In genomic region chr1:39312345-39312967, GRCm38 (mm10) we compare ENCODE assay signal across 13 mouse cellular contexts. TPM values are rescaled to one million over a fixed set of nuclear protein-coding genes. Genes with fewer than 3 reads are reported as not detected.
DNase-seq lines count a peak whose midpoint lies in the region; ATAC-seq lines count a peak whose summit lies in the region.
"Had no signal": no experiment of that assay in that cellular context is flagged by ENCODE, and none has a peak within 500 bp of the region (broad histone marks: within the 10 kb centered on the region; RNA-seq: fewer than 3 reads in every experiment).

No protein-coding gene starts in this region.

- H3K4me3 ChIP-seq in hindbrain, embryonic 13.5 days: no peak overlapping the region
- no peak overlapping the region for H3K4me3 ChIP-seq in hindbrain, embryonic 10.5 days
- 0 out of 2 replicates have a peak overlapping the region, but pooled peaks have one; percentile 3 for H3K4me3 ChIP-seq in forebrain, embryonic 13.5 days
- H3K4me3 ChIP-seq in midbrain, embryonic 14.5 days (replicated peaks; ENCODE audit: low read depth, low read length): no peak overlapping the region
- H3K4me3 ChIP-seq: gastrocnemius, adult 2 months; heart, embryonic 15.5 days had no signal

- no peaks in the 10 kb centered on the region for H3K27me3 ChIP-seq in hindbrain, embryonic 13.5 days
- H3K27me3 ChIP-seq in hindbrain, embryonic 10.5 days (ENCODE audit: insufficient read depth, poor library complexity, severe bottlenecking): no peaks in the 10 kb centered on the region
- no peaks in the 10 kb centered on the region; the same call in 1 of the 2 replicates for H3K27me3 ChIP-seq in forebrain, embryonic 13.5 days
- H3K27me3 ChIP-seq in midbrain, embryonic 14.5 days (ENCODE audit: control insufficient read depth, insufficient read depth, low read length): no peaks in the 10 kb centered on the region
- H3K27me3 ChIP-seq: heart, embryonic 15.5 days had no signal

- peaks cover 9% of the 10 kb centered on the region for H3K4me1 ChIP-seq in hindbrain, embryonic 13.5 days (replicated peaks)
- H3K4me1 ChIP-seq in hindbrain, embryonic 10.5 days (replicated peaks): 0 out of 2 replicates have a peak, but pooled peaks cover 3% of the 10 kb centered on the region
- H3K4me1 ChIP-seq in forebrain, embryonic 13.5 days: 0 out of 2 replicates have a peak, but pooled peaks cover 8% of the 10 kb centered on the region
- H3K4me1 ChIP-seq in midbrain, embryonic 14.5 days (ENCODE audit: control insufficient read depth, insufficient read depth, low read length): no peaks in the 10 kb centered on the region

- no peaks in the 10 kb centered on the region for H3K36me3 ChIP-seq in hindbrain, embryonic 13.5 days
- no peaks in the 10 kb centered on the region for H3K36me3 ChIP-seq in hindbrain, embryonic 10.5 days
- H3K36me3 ChIP-seq in forebrain, embryonic 13.5 days (ENCODE audit: poor library complexity, severe bottlenecking): no peaks in the 10 kb centered on the region
- no peaks in the 10 kb centered on the region for H3K36me3 ChIP-seq in midbrain, embryonic 14.5 days (ENCODE audit: control insufficient read depth, insufficient read depth, low read length)
- H3K36me3 ChIP-seq: heart, embryonic 15.5 days had no signal

- H3K27ac ChIP-seq in hindbrain, embryonic 13.5 days: no peak overlapping the region
- no peak overlapping the region for H3K27ac ChIP-seq in hindbrain, embryonic 10.5 days
- H3K27ac ChIP-seq in forebrain, embryonic 13.5 days: no peak overlapping the region
- H3K27ac ChIP-seq in midbrain, embryonic 14.5 days (replicated peaks; ENCODE audit: low read depth, low read length): no peak overlapping the region
- H3K27ac ChIP-seq: gastrocnemius, adult 2 months; heart, embryonic 15.5 days had no signal

- H3K9ac ChIP-seq in hindbrain, embryonic 13.5 days: no peak overlapping the region
- H3K9ac ChIP-seq in forebrain, embryonic 13.5 days: no peak overlapping the region
- no peak overlapping the region for H3K9ac ChIP-seq in midbrain, embryonic 14.5 days (replicated peaks; ENCODE audit: low read length)
- H3K9ac ChIP-seq: heart, embryonic 15.5 days; liver, postnatal 0 days had no signal

- 45% methylated on average over 25 of the region's 25 CpGs for WGBS in hindbrain, embryonic 13.5 days
- 82% methylated on average over 25 of the region's 25 CpGs for WGBS in hindbrain, embryonic 10.5 days
- 22% methylated on average over 25 of the region's 25 CpGs for WGBS in forebrain, embryonic 13.5 days
- WGBS in midbrain, embryonic 14.5 days: 30% methylated on average over 25 of the region's 25 CpGs

- DNase-seq in hindbrain, embryonic 10.5 days (ENCODE audit: low spot score): no peak
- DNase-seq in brain, adult 2 months (ENCODE audit: low read depth, low spot score): peak; percentile 35
- DNase-seq in midbrain, embryonic 14.5 days: peak; percentile 56
- no peak for DNase-seq in heart, postnatal 4 days
- no peak for DNase-seq in thymus, postnatal 4 days
- DNase-seq in kidney, adult 11 months: no peak
- DNase-seq: adrenal gland, postnatal 25 days; gastrocnemius, adult 2 months; kidney, adult 2 months; liver, postnatal 0 days had no signal

- no peak; the same call in 1 of the 2 replicates for ATAC-seq in hindbrain, embryonic 13.5 days (ENCODE audit: low FRiP score)
- peak; percentile 55 for ATAC-seq in forebrain, embryonic 13.5 days
- ATAC-seq in midbrain, embryonic 14.5 days (ENCODE audit: low FRiP score, low TSS enrichment): peak; percentile 72; the same call in 1 of the 2 replicates
- ATAC-seq: liver, postnatal 0 days had no signal

- H3K4me2 ChIP-seq in hindbrain, embryonic 13.5 days: peak overlapping the region; percentile 25; the same call in 1 of the 2 replicates
- peak overlapping the region; percentile 49 for H3K4me2 ChIP-seq in forebrain, embryonic 13.5 days
- H3K4me2 ChIP-seq in midbrain, embryonic 14.5 days (ENCODE audit: low read length): peak overlapping the region; percentile 26; the same call in 1 of the 2 replicates
- H3K4me2 ChIP-seq: heart, embryonic 15.5 days had no signal

- no peaks in the 10 kb centered on the region for H3K9me3 ChIP-seq in hindbrain, embryonic 13.5 days
- H3K9me3 ChIP-seq in hindbrain, embryonic 10.5 days: no peaks in the 10 kb centered on the region
- H3K9me3 ChIP-seq in forebrain, embryonic 13.5 days (replicated peaks): no peaks in the 10 kb centered on the region
- no peaks in the 10 kb centered on the region for H3K9me3 ChIP-seq in midbrain, embryonic 14.5 days (ENCODE audit: control insufficient read depth, low read length)
- H3K9me3 ChIP-seq: heart, embryonic 15.5 days had no signal

RNA-seq across cellular contexts. Expression of gene Rpl31, which starts 55.2 kb away (rescaled TPM):
- 394 and 397 TPM in 2 replicates for polyA plus RNA-seq in hindbrain, embryonic 13.5 days (2015; fragmentation: Nextera tagmentation; extraction: Ambion mirVana)
- 425 and 430 TPM in 2 replicates for polyA plus RNA-seq in hindbrain, embryonic 10.5 days (2016; fragmentation: Nextera tagmentation; extraction: Ambion mirVana)
- polyA plus RNA-seq in forebrain, embryonic 13.5 days (2015; fragmentation: Nextera tagmentation; extraction: Ambion mirVana): 419 and 458 TPM in 2 replicates
- polyA plus RNA-seq in midbrain, embryonic 14.5 days (2014; fragmentation: Nextera tagmentation; extraction: Ambion mirVana): 449 and 521 TPM in 2 replicates
- total RNA-seq in heart, postnatal 4 days (2021): 100 to 1,000 TPM; 810 to 867 TPM

Comparison
In these comparisons a context has a peak if more than half of its experiments do, and no peak if none do; other contexts are left out.
1. DNase-seq: peak in brain, adult 2 months (single experiment) and midbrain, embryonic 14.5 days (single experiment); none in hindbrain, embryonic 10.5 days (single experiment), heart, postnatal 4 days (single experiment), thymus, postnatal 4 days (single experiment) and kidney, adult 11 months (single experiment).
2. Peak in every context shown above with its lines, with median percentiles within 50 percentile points of each other: H3K4me2 ChIP-seq.